Mouse (Mus musculus) neural tube, embryonic 14.5 days (tissue): ENCODE results near the gene Vmn2r10. TPM values are rescaled to one million over a fixed set of nuclear protein-coding genes. Genes with fewer than 3 reads are reported as not detected.
"Not testable (repeated sequence)": the region's sequence is repeated elsewhere in the genome, so short reads cannot be mapped to it uniquely, and the experiment has no call there.

Source experiments
- ATAC-seq: fragments of 200-750 bp; cut with Nextera tagmentation; 2 replicates; pipeline ENCODE4 v1.8.0; 2017; ENCODE audit warnings: low read depth, mild to moderate bottlenecking, moderate TSS enrichment, moderate library complexity
- H3K27ac ChIP-seq: fragments of 300-500 bp; sonication (generic); 2 replicates; pipeline ENCODE4 v1.5.1; 2014; ENCODE audit warnings: low read depth, mild to moderate bottlenecking, control low read depth, low read length, moderate library complexity, mixed read lengths
- H3K27me3 ChIP-seq: fragments of 300-500 bp; sonication (generic); 2 replicates; pipeline ENCODE4 v1.6.1; 2014; ENCODE audit warnings: low read length; ENCODE audit not compliant: control insufficient read depth, insufficient read depth
- H3K36me3 ChIP-seq: fragments of 300-500 bp; sonication (generic); 2 replicates; pipeline ENCODE4 v1.6.1; 2014; ENCODE audit warnings: low read length, mixed read lengths; ENCODE audit not compliant: control insufficient read depth, insufficient read depth
- H3K4me1 ChIP-seq: fragments of 300-500 bp; sonication (generic); 2 replicates; pipeline ENCODE4 v1.6.1; 2014; ENCODE audit warnings: low read length; ENCODE audit not compliant: control insufficient read depth, insufficient read depth
- H3K4me2 ChIP-seq: fragments of 300-500 bp; sonication (generic); 2 replicates; pipeline ENCODE4 v1.6.1; 2014; ENCODE audit warnings: mild to moderate bottlenecking, low read depth, low read length, control low read depth
- H3K4me3 ChIP-seq: fragments of 300-500 bp; sonication (generic); 2 replicates; pipeline ENCODE4 v1.5.1; 2014; ENCODE audit warnings: low read depth, low read length, control low read depth, mixed read lengths
- H3K9ac ChIP-seq: fragments of 300-500 bp; sonication (generic); replicated peaks from 2 replicates; pipeline ENCODE4 v1.6.1; 2014; ENCODE audit warnings: low read depth, mild to moderate bottlenecking, control low read depth, low read length, mixed read lengths
- H3K9me3 ChIP-seq: fragments of 300-500 bp; sonication (generic); 2 replicates; pipeline ENCODE4 v1.6.1; 2016; ENCODE audit warnings: low read length; ENCODE audit not compliant: control insufficient read depth
- WGBS: fragments of 180-500 bp; shearing (Covaris S2); extraction: QIAGEN DNeasy Blood & Tissue Kit; methylation state at CpG from one replicate; pipeline ENCODE4 v1.1.7; 2014; 5-methylcytosine and 5-hydroxymethylcytosine counted together
- polyA plus RNA-seq: library from polyadenylated mRNA; unstranded; fragments of >200 nt; fragmentation: Nextera tagmentation; extraction: Ambion mirVana; gene quantifications from 2 replicates; pipeline ENCODE4 v1.2.1, GENCODE M21; 2014

Vmn2r10 gene
- not detected in 2 replicates for polyA plus RNA-seq

GRCm38 (mm10) chr5:109006427-109006826, at the start of gene Vmn2r10:
Vmn2r10 (minus strand) TSS chr5:109006527.
- H3K27ac ChIP-seq, H3K36me3 ChIP-seq, H3K27me3 ChIP-seq, H3K4me3 ChIP-seq, ATAC-seq, H3K9me3 ChIP-seq, H3K4me2 ChIP-seq, H3K9ac ChIP-seq, H3K4me1 ChIP-seq: not testable (repeated sequence)

DNA sequence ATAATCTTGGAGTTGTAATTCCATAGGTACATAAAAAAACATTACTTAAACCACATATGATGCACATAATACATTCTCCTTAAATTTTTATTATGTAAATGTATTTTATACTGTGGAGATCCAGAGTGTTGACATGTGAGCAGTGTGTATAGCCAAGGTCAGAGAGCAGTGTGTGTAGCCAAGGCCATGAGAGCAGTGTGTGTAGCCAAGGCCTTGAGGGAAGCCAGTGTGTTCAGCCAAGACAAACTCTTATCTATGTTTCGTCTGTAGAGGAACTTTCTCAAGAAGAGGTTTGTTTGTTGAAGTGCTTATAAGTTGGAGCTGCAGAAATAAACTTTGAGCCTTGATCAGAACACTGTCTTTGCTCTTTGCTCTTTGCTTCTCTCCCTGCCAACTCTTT, 49.0 kb upstream of the Vmn2r10 start:
- Histone ChIP-seq H3K4me1 (no peaks in the 10 kb centered on the region), H3K36me3 (no peaks in the 10 kb centered on the region), H3K9me3 (no peaks in the 10 kb centered on the region), H3K9ac (no peak overlapping the region), H3K4me3 (no peak overlapping the region), H3K4me2 (no peak overlapping the region), H3K27ac (no peak overlapping the region), H3K27me3 (no peaks in the 10 kb centered on the region)
- ATAC-seq, result no peak
- 85% methylated on average over 1 of the region's 1 CpGs for WGBS

GRCm38 (mm10) chr5:109032591-109032990, 26.3 kb upstream of the Vmn2r10 start:
- no peak for ATAC-seq
- H3K36me3 ChIP-seq, result no peaks in the 10 kb centered on the region
- H3K4me1 ChIP-seq, result no peaks in the 10 kb centered on the region
- H3K27me3 ChIP-seq, result no peaks in the 10 kb centered on the region
- H3K4me3 ChIP-seq, result no peak overlapping the region
- no peak overlapping the region for H3K27ac ChIP-seq
- no peaks in the 10 kb centered on the region for H3K9me3 ChIP-seq
- H3K4me2 ChIP-seq, result no peak overlapping the region
- no peak overlapping the region for H3K9ac ChIP-seq

DNA sequence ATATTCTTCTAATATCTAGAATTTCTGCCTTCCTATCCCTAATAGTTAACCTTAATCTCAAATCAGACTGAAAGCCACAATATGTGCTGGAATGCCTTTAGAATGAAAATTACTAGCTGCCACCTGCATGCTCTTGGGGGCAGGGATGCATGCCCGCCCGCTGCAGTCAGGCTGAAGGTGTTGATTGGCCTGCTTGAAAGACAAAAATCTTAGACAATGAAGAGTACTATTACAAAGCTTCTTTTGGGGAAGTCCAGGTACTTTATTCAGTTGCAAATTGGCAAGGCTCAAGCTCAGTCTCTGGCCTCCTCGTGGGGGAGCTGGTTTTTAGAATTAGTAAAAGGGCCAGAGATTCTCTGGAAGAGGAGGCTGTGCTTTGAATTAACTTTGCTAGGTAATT, 17.4 kb downstream of the Vmn2r10 start:
- Histone ChIP-seq H3K36me3 (no peaks in the 10 kb centered on the region), H3K27ac (no peak overlapping the region), H3K4me3 (no peak overlapping the region), H3K9me3 (peaks cover 4% of the 10 kb centered on the region; the same call in 1 of the 2 replicates), H3K9ac (no peak overlapping the region), H3K27me3 (no peaks in the 10 kb centered on the region), H3K4me1 (no peaks in the 10 kb centered on the region), H3K4me2 (no peak overlapping the region)
- ATAC-seq, result no peak
- 83% methylated on average over 3 of the region's 3 CpGs for WGBS

Other genes starting within 250 kb of the Vmn2r10 start
- not detected in 2 replicates for gene Rnf212, start 231.5 kb downstream of the Vmn2r10 start, polyA plus RNA-seq
- gene Tmed11, start 211.2 kb downstream of the Vmn2r10 start, polyA plus RNA-seq, result not detected in 2 replicates
- gene Vmn2r8, start 197.7 kb downstream of the Vmn2r10 start, polyA plus RNA-seq, result not detected in 2 replicates
- gene Vmn2r9, start 153.9 kb downstream of the Vmn2r10 start, polyA plus RNA-seq, result not detected in 2 replicates
- not detected in 2 replicates for gene Vmn2r11, start 53.0 kb upstream of the Vmn2r10 start, polyA plus RNA-seq
- not detected in 2 replicates for gene Vmn2r12, start 91.4 kb upstream of the Vmn2r10 start, polyA plus RNA-seq
- gene Vmn2r13, start 185.7 kb upstream of the Vmn2r10 start, polyA plus RNA-seq, result not detected in 2 replicates
- not detected in 2 replicates for gene Vmn2r14, start 218.2 kb upstream of the Vmn2r10 start, polyA plus RNA-seq